Mouse (Mus musculus): ENCODE measurements around the gene Arhgef28. TPM values are rescaled to one million over a fixed set of nuclear protein-coding genes. Genes with fewer than 3 reads are reported as not detected.

The Arhgef28 gene
- polyA plus RNA-seq, 2 experiments: 0.11 to 0.52 TPM

DNA sequence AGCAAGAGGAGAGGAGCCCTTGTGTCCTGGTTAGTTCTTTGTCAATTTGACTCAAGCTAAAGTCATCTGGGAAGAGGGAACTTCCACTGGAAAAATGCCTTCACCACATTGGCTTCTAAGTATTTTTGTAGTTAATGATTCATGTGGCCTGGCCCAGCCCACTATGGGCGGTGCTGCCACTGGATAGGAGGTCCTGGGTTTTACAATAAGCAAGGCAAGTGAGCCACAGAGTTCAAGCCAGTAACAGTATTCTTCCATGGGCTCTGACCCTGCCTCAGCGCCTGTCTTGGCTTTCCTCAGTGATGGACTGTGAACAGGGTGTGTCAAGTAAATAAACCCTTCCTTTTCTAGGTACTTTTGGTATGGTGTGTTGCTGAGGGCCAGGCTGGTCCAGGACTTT is 229.6 kb downstream of the Arhgef28 start:
- no peak for DNase-seq (ENCODE audit: low read depth in 3 of 3, low spot score in 3 of 3)
- Histone ChIP-seq H3K27me3 (ENCODE audit: control insufficient read depth, insufficient read depth, low read length) (no peaks in the 10 kb centered on the region), H3K4me1 (replicated peaks; ENCODE audit: control insufficient read depth in 2 of 2, insufficient read depth in 2 of 2, low read length in 1 of 2) (no peaks in the 10 kb centered on the region), H3K4me2 (ENCODE audit: low read depth) (no peak overlapping the region), H3K4me3 (ENCODE audit: insufficient read depth in 1 of 2, low read depth in 2 of 2, low read length in 2 of 2) (no peak overlapping the region), H3K27ac (no peak overlapping the region), H3K9ac (replicated peaks) (no peak overlapping the region), H3K36me3 (replicated peaks; ENCODE audit: control insufficient read depth, insufficient read depth, low read depth) (no peaks in the 10 kb centered on the region), H3K9me3 (ENCODE audit: control insufficient read depth, low read length) (no peaks in the 10 kb centered on the region)
- no peak for ATAC-seq (ENCODE audit: insufficient read depth)
- TF ChIP-seq CTCF (IDR thresholded peaks at IDR 0.05; ENCODE audit: low read depth) (no peak), EP300 (IDR thresholded peaks at IDR 0.05; ENCODE audit: low read depth) (no peak)
- 62% methylated on average over 2 of the region's 2 CpGs for WGBS (ENCODE audit: insufficient replicate concordance)

DNA sequence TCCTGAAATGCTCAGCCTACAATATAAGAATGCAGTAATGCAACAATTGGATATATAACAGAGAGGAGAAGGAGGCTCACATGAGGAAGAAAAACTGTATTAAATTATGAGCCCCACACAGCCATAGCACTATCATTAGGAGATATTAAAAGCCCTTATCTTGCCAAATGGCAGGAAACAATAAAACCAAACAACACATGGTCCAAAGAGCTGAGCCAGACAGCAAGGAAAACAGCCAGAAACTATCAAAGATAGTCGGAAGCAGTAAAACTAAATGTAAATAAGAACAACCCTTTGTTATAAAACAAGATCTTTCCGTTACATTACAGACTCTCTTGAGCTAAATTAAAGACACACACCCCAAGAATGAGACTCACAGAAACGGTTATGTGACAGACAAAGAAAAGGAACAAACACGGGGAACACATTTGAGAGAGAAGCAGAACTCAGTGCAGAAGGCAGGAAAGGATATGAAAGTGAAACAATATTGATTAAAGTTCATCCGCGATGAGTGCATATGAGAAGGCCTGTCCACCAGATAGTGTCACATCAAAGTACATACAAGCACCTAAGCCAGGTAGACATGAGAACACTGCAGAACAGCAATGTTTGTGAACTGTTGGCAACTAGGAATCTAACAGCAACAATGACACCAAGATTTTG is 231.6 kb downstream of the Arhgef28 start:
- no peaks in the 10 kb centered on the region for H3K36me3 ChIP-seq (replicated peaks; ENCODE audit: control insufficient read depth, insufficient read depth, low read depth)
- DNase-seq (ENCODE audit: low read depth in 3 of 3, low spot score in 3 of 3): no peak
- no peak overlapping the region for H3K4me2 ChIP-seq (ENCODE audit: low read depth)
- TF ChIP-seq CTCF (IDR thresholded peaks at IDR 0.05; ENCODE audit: low read depth) (no peak), EP300 (IDR thresholded peaks at IDR 0.05; ENCODE audit: low read depth) (no peak)
- no peaks in the 10 kb centered on the region for H3K4me1 ChIP-seq (replicated peaks; ENCODE audit: control insufficient read depth in 2 of 2, insufficient read depth in 2 of 2, low read length in 1 of 2)
- H3K27ac ChIP-seq: no peak overlapping the region
- 52% methylated on average over 6 of the region's 6 CpGs for WGBS (ENCODE audit: insufficient replicate concordance)
- no peaks in the 10 kb centered on the region for H3K9me3 ChIP-seq (ENCODE audit: control insufficient read depth, low read length)
- H3K9ac ChIP-seq (replicated peaks): no peak overlapping the region
- H3K27me3 ChIP-seq (ENCODE audit: control insufficient read depth, insufficient read depth, low read length): no peaks in the 10 kb centered on the region
- H3K4me3 ChIP-seq (ENCODE audit: insufficient read depth in 1 of 2, low read depth in 2 of 2, low read length in 2 of 2): no peak overlapping the region
- no peak for ATAC-seq (ENCODE audit: insufficient read depth)

DNA sequence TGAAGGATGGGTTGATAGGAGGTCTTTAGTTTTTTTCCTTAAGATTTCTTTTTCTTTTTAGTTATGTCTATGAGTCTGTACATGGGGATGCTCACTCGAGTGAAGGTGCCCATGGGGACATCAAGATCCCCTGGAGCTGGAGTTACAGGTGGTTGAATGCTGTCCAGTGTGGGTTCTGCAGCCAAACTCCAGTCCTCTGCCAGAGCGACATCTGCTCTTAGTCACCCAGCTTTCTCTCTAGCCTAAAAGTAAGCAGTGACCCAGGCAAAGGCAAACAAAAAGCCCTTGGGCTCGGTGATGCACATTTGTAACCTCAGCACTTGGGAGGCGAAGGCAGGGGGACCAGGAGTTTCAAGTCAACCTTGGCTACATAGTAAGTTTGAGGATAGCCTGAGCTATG is 232.3 kb downstream of the Arhgef28 start:
- Histone ChIP-seq H3K4me1 (replicated peaks; ENCODE audit: control insufficient read depth in 2 of 2, insufficient read depth in 2 of 2, low read length in 1 of 2) (no peaks in the 10 kb centered on the region), H3K27me3 (ENCODE audit: control insufficient read depth, insufficient read depth, low read length) (no peaks in the 10 kb centered on the region), H3K9me3 (ENCODE audit: control insufficient read depth, low read length) (no peaks in the 10 kb centered on the region), H3K36me3 (replicated peaks; ENCODE audit: control insufficient read depth, insufficient read depth, low read depth) (no peaks in the 10 kb centered on the region), H3K4me2 (ENCODE audit: low read depth) (no peak overlapping the region), H3K4me3 (ENCODE audit: insufficient read depth in 1 of 2, low read depth in 2 of 2, low read length in 2 of 2) (no peak overlapping the region), H3K9ac (replicated peaks) (no peak overlapping the region), H3K27ac (no peak overlapping the region)
- ATAC-seq (ENCODE audit: insufficient read depth): no peak
- no peak for DNase-seq (ENCODE audit: low read depth in 3 of 3, low spot score in 3 of 3)
- no peak for TF ChIP-seq CTCF (IDR thresholded peaks at IDR 0.05; ENCODE audit: low read depth)
- no peak for TF ChIP-seq EP300 (IDR thresholded peaks at IDR 0.05; ENCODE audit: low read depth)
- 42% methylated on average over 4 of the region's 4 CpGs for whole genome bisulfite sequencing (ENCODE audit: insufficient replicate concordance)

DNA sequence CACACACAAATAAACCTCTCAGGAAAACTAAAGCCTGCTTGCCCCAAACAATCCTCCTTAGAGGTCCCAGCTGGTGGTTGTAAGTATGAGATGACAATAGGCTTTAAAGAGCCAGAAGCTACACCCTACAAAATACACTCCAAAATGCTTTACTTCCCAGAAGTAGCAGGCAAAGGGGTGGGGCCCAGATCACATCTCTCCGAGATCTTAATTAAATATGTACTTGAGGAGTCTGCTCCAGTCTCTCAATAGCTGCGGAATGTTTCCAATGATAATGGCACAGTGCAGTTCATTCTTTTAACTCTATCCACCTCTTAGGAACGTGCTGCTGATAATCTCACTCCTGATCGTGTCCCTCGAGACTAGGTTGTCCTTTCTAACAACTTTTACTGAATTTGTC is 240.2 kb downstream of the Arhgef28 start:
- Histone ChIP-seq H3K27me3 (ENCODE audit: control insufficient read depth, insufficient read depth, low read length) (no peaks in the 10 kb centered on the region), H3K4me2 (ENCODE audit: low read depth) (no peak overlapping the region), H3K36me3 (replicated peaks; ENCODE audit: control insufficient read depth, insufficient read depth, low read depth) (no peaks in the 10 kb centered on the region), H3K27ac (no peak overlapping the region), H3K9ac (replicated peaks) (no peak overlapping the region), H3K4me1 (replicated peaks; ENCODE audit: control insufficient read depth in 2 of 2, insufficient read depth in 2 of 2, low read length in 1 of 2) (no peaks in the 10 kb centered on the region), H3K9me3 (ENCODE audit: control insufficient read depth, low read length) (no peaks in the 10 kb centered on the region), H3K4me3 (ENCODE audit: insufficient read depth in 1 of 2, low read depth in 2 of 2, low read length in 2 of 2) (no peak overlapping the region)
- ATAC-seq (ENCODE audit: insufficient read depth): no peak
- DNase-seq (ENCODE audit: low read depth in 3 of 3, low spot score in 3 of 3): no peak
- TF ChIP-seq CTCF (IDR thresholded peaks at IDR 0.05; ENCODE audit: low read depth) (no peak), EP300 (IDR thresholded peaks at IDR 0.05; ENCODE audit: low read depth) (no peak)
- WGBS (ENCODE audit: insufficient replicate concordance): 64% methylated on average over 5 of the region's 5 CpGs

DNA sequence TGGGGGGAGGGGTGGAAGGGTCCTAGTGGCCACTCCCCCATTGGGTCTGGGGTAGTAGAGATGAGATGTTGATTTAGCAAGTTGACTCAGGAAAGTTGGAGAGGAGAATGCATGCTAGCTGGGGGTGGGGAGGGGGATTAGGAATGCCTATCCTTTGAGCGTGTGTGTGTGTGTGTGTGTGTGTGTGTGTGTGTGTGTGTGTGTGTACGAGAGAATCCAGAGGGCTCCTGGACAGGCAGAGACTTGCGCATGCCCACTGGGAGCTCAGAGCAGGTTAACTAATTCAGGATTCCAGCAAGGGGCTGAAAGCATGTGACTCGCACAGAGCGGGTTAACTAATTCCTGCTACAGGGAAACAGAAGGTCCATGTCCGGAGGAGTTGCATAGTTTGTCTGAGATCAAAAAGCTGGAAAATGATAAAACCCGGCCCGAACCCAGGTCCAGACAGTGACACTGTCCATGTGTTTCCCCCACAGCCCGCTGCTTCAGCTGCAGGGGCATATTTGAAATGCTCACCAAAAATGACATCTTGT is 241.3 kb downstream of the Arhgef28 start:
- no peaks in the 10 kb centered on the region for H3K36me3 ChIP-seq (replicated peaks; ENCODE audit: control insufficient read depth, insufficient read depth, low read depth)
- WGBS (ENCODE audit: insufficient replicate concordance): 62% methylated on average over 9 of the region's 9 CpGs
- no peak overlapping the region for H3K27ac ChIP-seq
- H3K4me2 ChIP-seq (ENCODE audit: low read depth): no peak overlapping the region
- H3K27me3 ChIP-seq (ENCODE audit: control insufficient read depth, insufficient read depth, low read length): no peaks in the 10 kb centered on the region
- H3K4me1 ChIP-seq (replicated peaks; ENCODE audit: control insufficient read depth in 2 of 2, insufficient read depth in 2 of 2, low read length in 1 of 2): no peaks in the 10 kb centered on the region
- no peak for TF ChIP-seq EP300 (IDR thresholded peaks at IDR 0.05; ENCODE audit: low read depth)
- no peak for TF ChIP-seq CTCF (IDR thresholded peaks at IDR 0.05; ENCODE audit: low read depth)
- ATAC-seq (ENCODE audit: insufficient read depth): no peak
- no peak overlapping the region for H3K9ac ChIP-seq (replicated peaks)
- H3K4me3 ChIP-seq (ENCODE audit: insufficient read depth in 1 of 2, low read depth in 2 of 2, low read length in 2 of 2): no peak overlapping the region
- H3K9me3 ChIP-seq (ENCODE audit: control insufficient read depth, low read length): no peaks in the 10 kb centered on the region
- DNase-seq (ENCODE audit: low read depth in 3 of 3, low spot score in 3 of 3): no peak

Data from liver, embryonic 14.5 days (tissue).